Comparison of ENCODE assay signal across 8 mouse cellular contexts in genomic region chr7:114415336-114416020, GRCm38 (mm10). TPM values are rescaled to one million over a fixed set of nuclear protein-coding genes. Genes with fewer than 3 reads are reported as not detected.
DNase-seq lines count a peak whose midpoint lies in the region; ATAC-seq and TF ChIP-seq lines count a peak whose summit lies in the region.

No protein-coding gene starts in this region.

- H3K27me3 ChIP-seq in heart, embryonic 11.5 days (ENCODE audit: control insufficient read depth, insufficient read depth, low read length): no peaks in the 10 kb centered on the region
- H3K27me3 ChIP-seq in liver, embryonic 15.5 days: peaks cover 30% of the 10 kb centered on the region
- no peaks in the 10 kb centered on the region for H3K27me3 ChIP-seq in neural tube, embryonic 13.5 days
- no peaks in the 10 kb centered on the region for H3K27me3 ChIP-seq in thymus, adult 2 months (ENCODE audit: control insufficient read depth, insufficient read depth, low read length)

- no peaks in the 10 kb centered on the region for H3K9me3 ChIP-seq in heart, embryonic 11.5 days (replicated peaks; ENCODE audit: control insufficient read depth, low read length)
- no peaks in the 10 kb centered on the region for H3K9me3 ChIP-seq in liver, embryonic 15.5 days (replicated peaks)
- no peaks in the 10 kb centered on the region for H3K9me3 ChIP-seq in neural tube, embryonic 13.5 days

- H3K4me2 ChIP-seq in heart, embryonic 11.5 days: peak overlapping the region; percentile 80
- H3K4me2 ChIP-seq in liver, embryonic 15.5 days: peak overlapping the region; percentile 87
- peak overlapping the region; percentile 92 for H3K4me2 ChIP-seq in neural tube, embryonic 13.5 days

- ATAC-seq in heart, embryonic 11.5 days (replicated peaks; ENCODE audit: insufficient number of reproducible peaks, low FRiP score, low TSS enrichment): peak; percentile 71
- peak; percentile 49 for ATAC-seq in liver, embryonic 15.5 days (ENCODE audit: insufficient read depth)
- ATAC-seq in neural tube, embryonic 13.5 days (ENCODE audit: low read depth): peak; percentile 81

- under 1% methylated on average over 74 of the region's 103 CpGs for WGBS in heart, embryonic 11.5 days (ENCODE audit: insufficient replicate concordance)
- 0% methylated on average over 89 of the region's 103 CpGs for WGBS in liver, embryonic 15.5 days (ENCODE audit: insufficient replicate concordance)
- WGBS in neural tube, embryonic 13.5 days: under 1% methylated on average over 101 of the region's 103 CpGs
- WGBS in thymus, adult 2 months: under 1% methylated on average over 98 of the region's 103 CpGs

- peak overlapping the region; percentile 88 for H3K9ac ChIP-seq in heart, embryonic 11.5 days (ENCODE audit: low read depth, low read length)
- H3K9ac ChIP-seq in liver, embryonic 15.5 days: peak overlapping the region; percentile 68
- H3K9ac ChIP-seq in neural tube, embryonic 13.5 days: peak overlapping the region; percentile 93

- peak; percentile 26 for DNase-seq in layer of hippocampus, adult 11-12 months (ENCODE audit: low spot score)
- DNase-seq in layer of hippocampus, adult 9-10 months (ENCODE audit: low spot score): no peak
- peak; percentile 78 for DNase-seq in embryo, embryonic 9.5 days (ENCODE audit: extremely low spot score)
- peak; percentile 58 for DNase-seq in kidney, postnatal 10 days
- peak; percentile 55 for DNase-seq in thymus, adult 2 months

- H3K4me1 ChIP-seq in heart, embryonic 11.5 days (ENCODE audit: control insufficient read depth, insufficient read depth, low read length): no peaks in the 10 kb centered on the region
- peaks cover 5% of the 10 kb centered on the region for H3K4me1 ChIP-seq in liver, embryonic 15.5 days (replicated peaks)
- peaks cover 29% of the 10 kb centered on the region for H3K4me1 ChIP-seq in neural tube, embryonic 13.5 days (replicated peaks)
- H3K4me1 ChIP-seq in thymus, adult 2 months (replicated peaks; ENCODE audit: control insufficient read depth, insufficient read depth, low read length): peaks cover 5% of the 10 kb centered on the region

- H3K4me3 ChIP-seq in heart, embryonic 11.5 days (ENCODE audit: low read depth, low read length): peak overlapping the region; percentile 91
- peak overlapping the region; percentile 70 for H3K4me3 ChIP-seq in liver, embryonic 15.5 days (replicated peaks)
- H3K4me3 ChIP-seq in neural tube, embryonic 13.5 days: peak overlapping the region; percentile 92
- peak overlapping the region; percentile 91 for H3K4me3 ChIP-seq in thymus, adult 2 months (ENCODE audit: control insufficient read depth, insufficient read depth, low read length)

- peak overlapping the region; percentile 69 for H3K27ac ChIP-seq in heart, embryonic 11.5 days (ENCODE audit: low read depth, low read length)
- H3K27ac ChIP-seq in liver, embryonic 15.5 days (replicated peaks): peak overlapping the region; percentile 77
- peak overlapping the region; percentile 94 for H3K27ac ChIP-seq in neural tube, embryonic 13.5 days (replicated peaks)
- H3K27ac ChIP-seq in thymus, adult 2 months (ENCODE audit: control insufficient read depth, insufficient read depth, low read length): no peak overlapping the region

- no peak for TF ChIP-seq CTCF in thymus, adult 2 months (IDR thresholded peaks at IDR 0.05; ENCODE audit: borderline replicate concordance, control insufficient read depth, extremely low read depth, insufficient read depth, low read length, poor library complexity)

- TF ChIP-seq POLR2A in thymus, adult 2 months (IDR thresholded peaks at IDR 0.05; ENCODE audit: control insufficient read depth, extremely low read depth, insufficient read depth, low read length, poor library complexity): 0 out of 2 replicates have a peak, but pooled peaks have one; percentile 29

- H3K36me3 ChIP-seq in heart, embryonic 11.5 days (ENCODE audit: control insufficient read depth, insufficient read depth, low read length): no peaks in the 10 kb centered on the region
- no peaks in the 10 kb centered on the region for H3K36me3 ChIP-seq in liver, embryonic 15.5 days (replicated peaks)
- no peaks in the 10 kb centered on the region for H3K36me3 ChIP-seq in neural tube, embryonic 13.5 days
- no peaks in the 10 kb centered on the region for H3K36me3 ChIP-seq in thymus, adult 2 months (ENCODE audit: control insufficient read depth, insufficient read depth, low read length)

RNA-seq across cellular contexts. Expression of gene Pde3b, which starts 0.4 kb away (rescaled TPM):
- polyA plus RNA-seq in heart, embryonic 11.5 days (2014; fragmentation: Nextera tagmentation; extraction: Ambion mirVana): 5.6 and 6.7 TPM in 2 replicates
- polyA plus RNA-seq in liver, embryonic 15.5 days (2015; fragmentation: Nextera tagmentation; extraction: Ambion mirVana): 1.8 and 2.1 TPM in 2 replicates
- 4.8 and 5.2 TPM in 2 replicates for polyA plus RNA-seq in neural tube, embryonic 13.5 days (2015; fragmentation: Nextera tagmentation; extraction: Ambion mirVana)
- polyA plus RNA-seq in thymus, adult 2 months (2012; rRNA removed): 12.0 and 15.2 TPM in 2 replicates
